Mouse (Mus musculus) hindbrain, embryonic 13.5 days (tissue): ENCODE data around the gene Rnf182. TPM values are rescaled to one million over a fixed set of nuclear protein-coding genes. Genes with fewer than 3 reads are reported as not detected.
A peak's percentile ranks its signal among the peaks of the same experiment; 100 is the strongest.

Experiments
- ATAC-seq: fragments of 200-750 bp; cut with Nextera tagmentation; 2 replicates; pipeline ENCODE4 v1.8.0; 2017; ENCODE audit warnings: moderate TSS enrichment; ENCODE audit not compliant: low FRiP score
- H3K27ac ChIP-seq: fragments of 300-500 bp; sonication (generic); 2 replicates; pipeline ENCODE4 v1.5.1; 2015; ENCODE audit warnings: inconsistent platforms, mild to moderate bottlenecking, moderate library complexity
- H3K27me3 ChIP-seq: fragments of 300-500 bp; sonication (generic); 2 replicates; pipeline ENCODE4 v1.6.1; 2015; ENCODE audit warnings: mild to moderate bottlenecking, inconsistent platforms
- H3K36me3 ChIP-seq: fragments of 300-500 bp; sonication (generic); 2 replicates; pipeline ENCODE4 v1.6.1; 2015; ENCODE audit warnings: mild to moderate bottlenecking, inconsistent platforms
- H3K4me1 ChIP-seq: fragments of 300-500 bp; sonication (generic); replicated peaks from 2 replicates; pipeline ENCODE4 v1.6.1; 2015; ENCODE audit warnings: inconsistent platforms
- H3K4me2 ChIP-seq: fragments of 300-500 bp; sonication (generic); 2 replicates; pipeline ENCODE4 v1.6.1; 2015; ENCODE audit warnings: inconsistent platforms, mild to moderate bottlenecking, moderate library complexity
- H3K4me3 ChIP-seq: fragments of 300-500 bp; sonication (generic); 2 replicates; pipeline ENCODE4 v1.5.1; 2015; ENCODE audit warnings: mild to moderate bottlenecking, inconsistent platforms
- H3K9ac ChIP-seq: fragments of 300-500 bp; sonication (generic); 2 replicates; pipeline ENCODE4 v1.6.1; 2015; ENCODE audit warnings: mild to moderate bottlenecking, inconsistent platforms
- H3K9me3 ChIP-seq: fragments of 300-500 bp; sonication (generic); 2 replicates; pipeline ENCODE4 v1.6.1; 2016; ENCODE audit warnings: inconsistent platforms
- WGBS: fragments of 180-500 bp; shearing (Covaris S2); methylation state at CpG from one replicate; pipeline ENCODE4 v1.1.7; 2015; 5-methylcytosine and 5-hydroxymethylcytosine counted together
- polyA plus RNA-seq: library from polyadenylated mRNA; unstranded; fragments of >200 nt; fragmentation: Nextera tagmentation; extraction: Ambion mirVana; gene quantifications from 2 replicates; pipeline ENCODE4 v1.2.1, GENCODE M21; 2015

The Rnf182 gene
- polyA plus RNA-seq, 1 experiment from 2014 or later, result 36.1 TPM

GRCm38 (mm10) chr13:43711708-43712314, 96.3 kb downstream of the Rnf182 start:
- Histone ChIP-seq H3K9ac (no peak overlapping the region), H3K4me2 (no peak overlapping the region), H3K27ac (peak overlapping the region; percentile 58; the same call in 1 of the 2 replicates), H3K27me3 (no peaks in the 10 kb centered on the region), H3K4me1 (no peaks in the 10 kb centered on the region; the same call in 1 of the 2 replicates), H3K4me3 (no peak overlapping the region), H3K36me3 (no peaks in the 10 kb centered on the region), H3K9me3 (no peaks in the 10 kb centered on the region)
- WGBS, result 71% methylated on average over 7 of the region's 7 CpGs
- ATAC-seq, result peak; percentile 59

- Histone ChIP-seq H3K36me3 (no peaks in the 10 kb centered on the region), H3K27me3 (0 out of 2 replicates have a peak, but pooled peaks cover 3% of the 10 kb centered on the region), H3K4me1 (peaks cover 3% of the 10 kb centered on the region), H3K4me3 (no peak overlapping the region), H3K9ac (no peak overlapping the region), H3K27ac (no peak overlapping the region), H3K9me3 (no peaks in the 10 kb centered on the region), H3K4me2 (no peak overlapping the region)
- 87% methylated on average over 6 of the region's 6 CpGs for WGBS
- no peak for ATAC-seq
These were observed 99.2 kb downstream of the Rnf182 start for GRCm38 (mm10) chr13:43714741-43715140.

- no peak overlapping the region for H3K27ac ChIP-seq
- H3K4me1 ChIP-seq, result peaks cover 9% of the 10 kb centered on the region
- no peak overlapping the region for H3K4me2 ChIP-seq
- ATAC-seq, result no peak
- H3K36me3 ChIP-seq, result no peaks in the 10 kb centered on the region
- H3K9ac ChIP-seq, result no peak overlapping the region
- 93% methylated on average over 5 of the region's 5 CpGs for WGBS
- H3K4me3 ChIP-seq, result no peak overlapping the region
- H3K9me3 ChIP-seq, result no peaks in the 10 kb centered on the region
- 0 out of 2 replicates have a peak, but pooled peaks cover 3% of the 10 kb centered on the region for H3K27me3 ChIP-seq
These were observed 100.0 kb downstream of the Rnf182 start for GRCm38 (mm10) chr13:43715466-43715865.

- no peaks in the 10 kb centered on the region for H3K9me3 ChIP-seq
- H3K4me3 ChIP-seq, result no peak overlapping the region
- 0 out of 2 replicates have a peak, but pooled peaks cover 3% of the 10 kb centered on the region for H3K27me3 ChIP-seq
- ATAC-seq, result no peak; the same call in 1 of the 2 replicates
- peaks cover 9% of the 10 kb centered on the region; the same call in 1 of the 2 replicates for H3K4me1 ChIP-seq
- 28% methylated on average over 6 of the region's 6 CpGs for WGBS
- no peak overlapping the region for H3K4me2 ChIP-seq
- H3K27ac ChIP-seq, result no peak overlapping the region
- no peaks in the 10 kb centered on the region for H3K36me3 ChIP-seq
- no peak overlapping the region for H3K9ac ChIP-seq
These were observed 101.1 kb downstream of the Rnf182 start for GRCm38 (mm10) chr13:43716514-43717036.

- 92% methylated on average over 7 of the region's 7 CpGs for WGBS
- no peak for ATAC-seq
- Histone ChIP-seq H3K27me3 (0 out of 2 replicates have a peak, but pooled peaks cover 3% of the 10 kb centered on the region), H3K27ac (no peak overlapping the region), H3K4me1 (peaks cover 9% of the 10 kb centered on the region; the same call in 1 of the 2 replicates), H3K9me3 (no peaks in the 10 kb centered on the region), H3K4me2 (no peak overlapping the region), H3K9ac (no peak overlapping the region), H3K4me3 (no peak overlapping the region), H3K36me3 (no peaks in the 10 kb centered on the region)
These were observed 102.7 kb downstream of the Rnf182 start for GRCm38 (mm10) chr13:43718173-43718572.

- Histone ChIP-seq H3K9ac (no peak overlapping the region), H3K4me3 (no peak overlapping the region), H3K9me3 (no peaks in the 10 kb centered on the region), H3K27ac (no peak overlapping the region), H3K36me3 (no peaks in the 10 kb centered on the region), H3K4me1 (peaks cover 11% of the 10 kb centered on the region; the same call in 1 of the 2 replicates), H3K27me3 (0 out of 2 replicates have a peak, but pooled peaks cover 3% of the 10 kb centered on the region), H3K4me2 (no peak overlapping the region)
- WGBS, result 54% methylated on average over 8 of the region's 8 CpGs
- no peak for ATAC-seq
These were observed 105.0 kb downstream of the Rnf182 start for GRCm38 (mm10) chr13:43720496-43720895.

Other genes with a start within 250 kb of the Rnf182 start
- gene Nol7, start 217.3 kb upstream of the Rnf182 start, polyA plus RNA-seq, result 157 and 187 TPM in 2 replicates
- 10.4 and 12.9 TPM in 2 replicates for gene Ranbp9, start 134.4 kb upstream of the Rnf182 start, polyA plus RNA-seq
- gene Mcur1, start 55.5 kb upstream of the Rnf182 start, polyA plus RNA-seq, result 7.9 and 8.4 TPM in 2 replicates
- gene Cd83, start 169.1 kb downstream of the Rnf182 start, polyA plus RNA-seq, result 17.4 and 18.1 TPM in 2 replicates